In genomic region chr12:70118721-70119345, GRCm38 (mm10) we compare ENCODE assay signal across 12 mouse cellular contexts. TPM values are rescaled to one million over a fixed set of nuclear protein-coding genes. Genes with fewer than 3 reads are reported as not detected.
DNase-seq lines count a peak whose midpoint lies in the region; ATAC-seq and TF ChIP-seq lines count a peak whose summit lies in the region.
"Had no signal": no experiment of that assay in that cellular context is flagged by ENCODE, and none has a peak within 500 bp of the region (broad histone marks: within the 10 kb centered on the region; RNA-seq: fewer than 3 reads in every experiment).

No protein-coding gene starts in this region.

- H3K79me2 ChIP-seq in MEL (ENCODE audit: control insufficient read depth, insufficient read depth, low read length, poor library complexity) = no peaks in the 10 kb centered on the region

- 0 out of 2 replicates have a peak, but pooled peaks have one; percentile 38 for ATAC-seq in common myeloid progenitor, adult 5-6 weeks (replicated peaks; ENCODE audit: low read depth, poor library complexity, severe bottlenecking)
- no peak for ATAC-seq in inflammation-experienced regulatory T-cells, adult 6 months

- H3K27me3 ChIP-seq in MEL (ENCODE audit: control insufficient read depth in 1 of 2, insufficient read depth in 2 of 2, low read length in 2 of 2) = no peaks in the 10 kb centered on the region

- TF ChIP-seq POLR2A in MEL (IDR thresholded peaks at IDR 0.05; ENCODE audit: control insufficient read depth in 1 of 2, insufficient read depth in 1 of 2, low read depth in 1 of 2, low read length in 2 of 2, poor library complexity in 1 of 2) = no peak

- TF ChIP-seq RAD21 in MEL (IDR thresholded peaks at IDR 0.05; ENCODE audit: low read depth, low read length) = no peak; the same call in none of the 2 replicates

- no peak overlapping the region for H3K27ac ChIP-seq in MEL (ENCODE audit: control insufficient read depth, low read depth, low read length)

- no peak for TF ChIP-seq EP300 in MEL (IDR thresholded peaks at IDR 0.05; ENCODE audit: low read depth in 1 of 2, low read length in 2 of 2)

- H3K4me3 ChIP-seq in MEL (ENCODE audit: control insufficient read depth in 1 of 2, insufficient read depth in 1 of 2, low read depth in 2 of 2, low read length in 2 of 2) = no peak overlapping the region

- H3K9ac ChIP-seq in MEL (ENCODE audit: control insufficient read depth, low read depth, low read length, poor library complexity, severe bottlenecking) = no peak overlapping the region

- no peaks in the 10 kb centered on the region for H3K9me3 ChIP-seq in MEL (replicated peaks; ENCODE audit: insufficient read depth, low read length)

- H3K36me3 ChIP-seq in MEL (ENCODE audit: control insufficient read depth in 1 of 2, insufficient read depth in 2 of 2, low read length in 2 of 2) = peaks cover 0 to 11% of the 10 kb centered on the region in 2 experiments; a peak in 2 of 4 replicates

- H3K4me1 ChIP-seq in MEL (ENCODE audit: control insufficient read depth in 1 of 2, insufficient read depth in 2 of 2, low read length in 2 of 2) = peaks cover 5 to 14% of the 10 kb centered on the region in 2 experiments

- TF ChIP-seq CTCF in MEL (IDR thresholded peaks at IDR 0.05 in 2 of 3, conservative IDR thresholded peaks at IDR 0.05 in 1 of 3; ENCODE audit: control insufficient read depth in 1 of 3, insufficient read depth in 1 of 3, low read depth in 2 of 3, low read length in 3 of 3, poor library complexity in 1 of 3, severe bottlenecking in 1 of 3) = peak in 1 of 3 experiments; percentile 26; a peak in 1 of 6 replicates

- DNase-seq in gastrocnemius, adult 18-20 months (ENCODE audit: low spot score) = peak; percentile 32
- no peak for DNase-seq in gastrocnemius, adult 8-10 months (ENCODE audit: low spot score in 2 of 2)
- DNase-seq in MEL (ENCODE audit: low read depth, low spot score) = no peak
- DNase-seq in left cerebral cortex, adult 18-20 months (ENCODE audit: low spot score in 2 of 2) = peak; percentile 52 to 65
- DNase-seq in spleen, postnatal 10 days (ENCODE audit: low spot score in 2 of 2) = no peak
- DNase-seq in adrenal gland, adult 2 months = no peak
- DNase-seq: kidney, postnatal 25 days had no signal

TF ChIP-seq in MEL, 35 proteins besides CTCF, POLR2A, EP300 and RAD21:
- no peak for TF ChIP-seq MAFK (IDR thresholded peaks at IDR 0.05; ENCODE audit: borderline replicate concordance, low read depth, low read length)
- 0 out of 2 replicates have a peak, but pooled peaks have one; percentile 5 for TF ChIP-seq SMC3 (IDR thresholded peaks at IDR 0.05; ENCODE audit: low read depth, low read length)
- TF ChIP-seq MXI1 (IDR thresholded peaks at IDR 0.05; ENCODE audit: low read depth, low read length) = 0 out of 2 replicates have a peak, but pooled peaks have one; percentile 13

RNA-seq across cellular contexts. Expression of gene Nin, which starts 5.3 kb away (rescaled TPM):
- 10 to 100 TPM; 22.2 to 33.3 TPM for total RNA-seq in gastrocnemius, adult 18-20 months (2021)
- total RNA-seq in gastrocnemius, adult 8-10 months (2022) = 10 to 100 TPM; 26.3 to 45.2 (median 31.7) TPM
- total RNA-seq in MEL (2012; rRNA removed) = 45.2 and 48.4 TPM in 2 replicates
- polyA plus RNA-seq in MEL (2012; ENCODE audit: insufficient read depth in 1 of 2, insufficient read length in 2 of 2, low read depth in 1 of 2, low replicate concordance in 2 of 2, missing spikeins in 1 of 2) = 10 to 100 TPM in 1 of 2 experiments, not detected in 1; 49.1 TPM
- total RNA-seq in common myeloid progenitor, adult 5-6 weeks (2017) = 91.7 and 99.8 TPM in 2 replicates
- 10 to 100 TPM; 54.0 to 66.9 TPM for total RNA-seq in left cerebral cortex, adult 18-20 months (2021)
- 10 to 100 TPM; 14.6 to 25.0 (median 24.6) TPM for polyA plus RNA-seq in inflammation-experienced regulatory T-cells, adult 6 months (2017; shearing (Covaris generic))
- total RNA-seq in adrenal gland, adult 2 months (2021) = 10 to 100 TPM; 29.7 to 34.2 TPM
- 9.1 and 9.6 TPM in 2 replicates for polyA plus RNA-seq in adrenal gland, adult 2 months (2012; rRNA removed)

RNA-seq across cellular contexts. Expression of gene Abhd12b, which starts 35.1 kb away (rescaled TPM):
- total RNA-seq in gastrocnemius, adult 18-20 months (2021) = not detected
- total RNA-seq in gastrocnemius, adult 8-10 months (2022) = not detected
- 0.10 TPM in 1 of 2 replicates, not detected in the other for total RNA-seq in MEL (2012; rRNA removed)
- polyA plus RNA-seq in MEL (2012; ENCODE audit: insufficient read depth in 1 of 2, insufficient read length in 2 of 2, low read depth in 1 of 2, low replicate concordance in 2 of 2, missing spikeins in 1 of 2) = not detected
- not detected in 2 replicates for total RNA-seq in common myeloid progenitor, adult 5-6 weeks (2017)
- total RNA-seq in left cerebral cortex, adult 18-20 months (2021) = not detected
- 1 to 10 TPM in 2 of 3 experiments, under 1 TPM in 1; 0.53 to 3.1 (median 1.9) TPM for polyA plus RNA-seq in inflammation-experienced regulatory T-cells, adult 6 months (2017; shearing (Covaris generic))
- total RNA-seq in adrenal gland, adult 2 months (2021) = not detected
- not detected in 2 replicates for polyA plus RNA-seq in adrenal gland, adult 2 months (2012; rRNA removed)
- total RNA-seq: granulocyte monocyte progenitor cell, adult 5-6 weeks had no signal
- polyA plus RNA-seq: C2C12; liver, embryonic 16.5 days had no signal

Comparison
In these comparisons a context has a peak if more than half of its experiments do, and no peak if none do; other contexts are left out.
1. DNase-seq: peak in gastrocnemius, adult 18-20 months (single experiment) and left cerebral cortex, adult 18-20 months (2 of 2); none in gastrocnemius, adult 8-10 months (0 of 2), MEL (single experiment), spleen, postnatal 10 days (0 of 2) and adrenal gland, adult 2 months (single experiment).